Mouse (Mus musculus) embryonic facial prominence, embryonic 13.5 days (tissue): ENCODE measurements around the gene Speer4e. TPM values are rescaled to one million over a fixed set of nuclear protein-coding genes. Genes with fewer than 3 reads are reported as not detected.
"Not testable (repeated sequence)": the region's sequence is repeated elsewhere in the genome, so short reads cannot be mapped to it uniquely, and the experiment has no call there.

Experiments used
- ATAC-seq: fragments of 200-750 bp; cut with Nextera tagmentation; 2 replicates; pipeline ENCODE4 v1.8.0; 2017; ENCODE audit warnings: low read depth; ENCODE audit not compliant: insufficient number of reproducible peaks, insufficient read depth, low FRiP score, low TSS enrichment
- H3K27ac ChIP-seq: fragments of 300-500 bp; sonication (generic); 2 replicates; pipeline ENCODE4 v1.5.1; 2015; ENCODE audit warnings: moderate library complexity, mild to moderate bottlenecking, inconsistent platforms
- H3K27me3 ChIP-seq: fragments of 300-500 bp; sonication (generic); 2 replicates; pipeline ENCODE4 v1.6.1; 2015; ENCODE audit warnings: mild to moderate bottlenecking, inconsistent platforms
- H3K36me3 ChIP-seq: fragments of 300-500 bp; sonication (generic); 2 replicates; pipeline ENCODE4 v1.6.1; 2015; ENCODE audit warnings: mild to moderate bottlenecking, inconsistent platforms
- H3K4me1 ChIP-seq: fragments of 300-500 bp; sonication (generic); 2 replicates; pipeline ENCODE4 v1.6.1; 2015; ENCODE audit warnings: inconsistent platforms
- H3K4me2 ChIP-seq: fragments of 300-500 bp; sonication (generic); 2 replicates; pipeline ENCODE4 v1.6.1; 2015; ENCODE audit warnings: moderate library complexity, mild to moderate bottlenecking, inconsistent platforms
- H3K4me3 ChIP-seq: fragments of 300-500 bp; sonication (generic); 2 replicates; pipeline ENCODE4 v1.5.1; 2015; ENCODE audit warnings: mild to moderate bottlenecking, inconsistent platforms
- H3K9ac ChIP-seq: fragments of 300-500 bp; sonication (generic); 2 replicates; pipeline ENCODE4 v1.6.1; 2015; ENCODE audit warnings: mild to moderate bottlenecking, inconsistent platforms
- H3K9me3 ChIP-seq: fragments of 300-500 bp; sonication (generic); 2 replicates; pipeline ENCODE4 v1.6.1; 2016; ENCODE audit warnings: inconsistent platforms
- WGBS: fragments of 180-500 bp; shearing (Covaris S2); methylation state at CpG from one replicate; pipeline ENCODE4 v1.1.7; 2015; ENCODE audit warnings: mixed read lengths; 5-methylcytosine and 5-hydroxymethylcytosine counted together
- polyA plus RNA-seq: library from polyadenylated mRNA; unstranded; fragments of >200 nt; fragmentation: Nextera tagmentation; extraction: Ambion mirVana; gene quantifications from 2 replicates; pipeline ENCODE4 v1.2.1, GENCODE M21; 2015

Speer4e gene
- polyA plus RNA-seq, 1 experiment from 2014 or later: not detected

GRCm38 (mm10) chr5:14947482-14948198 lies 9.4 kb upstream of the Speer4e start:
- H3K36me3 ChIP-seq, ATAC-seq, H3K4me3 ChIP-seq, H3K4me1 ChIP-seq, H3K27ac ChIP-seq, H3K9ac ChIP-seq, H3K27me3 ChIP-seq, H3K9me3 ChIP-seq, H3K4me2 ChIP-seq: not testable (repeated sequence)
- WGBS: 59% methylated on average over 4 of the region's 4 CpGs

- not testable (repeated sequence) for H3K27ac ChIP-seq, H3K9me3 ChIP-seq, H3K4me2 ChIP-seq, H3K4me3 ChIP-seq, H3K27me3 ChIP-seq, H3K9ac ChIP-seq, H3K4me1 ChIP-seq, H3K36me3 ChIP-seq, ATAC-seq
- WGBS: 56% methylated on average over 4 of the region's 4 CpGs
Measured at GRCm38 (mm10) chr5:14945524-14945923, 7.3 kb upstream of the Speer4e start.

GRCm38 (mm10) chr5:14941043-14941442 lies 2.8 kb upstream of the Speer4e start:
- ATAC-seq: 0 out of 2 replicates have a peak, but pooled peaks have one; percentile 72
- WGBS: 89% methylated on average over 1 of the region's 1 CpGs
- not testable (repeated sequence) for H3K9me3 ChIP-seq, H3K4me1 ChIP-seq, H3K36me3 ChIP-seq, H3K27ac ChIP-seq, H3K4me3 ChIP-seq, H3K9ac ChIP-seq, H3K4me2 ChIP-seq, H3K27me3 ChIP-seq

- not testable (repeated sequence) for H3K4me1 ChIP-seq, H3K4me3 ChIP-seq, H3K36me3 ChIP-seq, H3K27ac ChIP-seq, H3K9me3 ChIP-seq, H3K27me3 ChIP-seq, H3K9ac ChIP-seq, ATAC-seq, H3K4me2 ChIP-seq
- WGBS: 69% methylated on average over 5 of the region's 6 CpGs
Measured at GRCm38 (mm10) chr5:14933721-14934120, 4.5 kb downstream of the Speer4e start.

- H3K9ac ChIP-seq: not testable (repeated sequence)
Measured at GRCm38 (mm10) chr5:14927047-14927446, 11.2 kb downstream of the Speer4e start.

GRCm38 (mm10) chr5:14914799-14915198 lies 23.4 kb downstream of the Speer4e start, which contains the start of gene Gm9758:
Gene Gm9758 (minus strand): TSS chr5:14914899.
- WGBS: 48% methylated on average over 1 of the region's 1 CpGs
- H3K27me3 ChIP-seq, H3K4me1 ChIP-seq, H3K27ac ChIP-seq, H3K36me3 ChIP-seq, H3K4me3 ChIP-seq, H3K9me3 ChIP-seq, H3K9ac ChIP-seq, ATAC-seq, H3K4me2 ChIP-seq: not testable (repeated sequence)

More at GRCm38 (mm10) chr5:14927047-14927446, 11.2 kb downstream of the Speer4e start:
- H3K36me3 ChIP-seq, H3K27me3 ChIP-seq, H3K27ac ChIP-seq, H3K4me3 ChIP-seq, H3K4me1 ChIP-seq, H3K9me3 ChIP-seq, ATAC-seq, H3K4me2 ChIP-seq: not testable (repeated sequence)
- WGBS: 32% methylated on average over 4 of the region's 4 CpGs

GRCm38 (mm10) chr5:14914361-14914760 lies 23.9 kb downstream of the Speer4e start:
- not testable (repeated sequence) for H3K27me3 ChIP-seq, H3K36me3 ChIP-seq, H3K4me1 ChIP-seq, H3K4me2 ChIP-seq, H3K27ac ChIP-seq, H3K4me3 ChIP-seq, H3K9ac ChIP-seq, H3K9me3 ChIP-seq, ATAC-seq
- 69% methylated on average over 2 of the region's 3 CpGs for WGBS

GRCm38 (mm10) chr5:14903539-14903938 lies 34.7 kb downstream of the Speer4e start:
- H3K4me1 ChIP-seq, ATAC-seq: not testable (repeated sequence)

GRCm38 (mm10) chr5:14892242-14892641 lies 46.0 kb downstream of the Speer4e start:
- H3K27ac ChIP-seq: no peak overlapping the region
- no peaks in the 10 kb centered on the region for H3K27me3 ChIP-seq
- 76% methylated on average over 3 of the region's 3 CpGs for WGBS
- no peak overlapping the region for H3K4me2 ChIP-seq
- no peak overlapping the region for H3K9ac ChIP-seq
- H3K9me3 ChIP-seq: no peaks in the 10 kb centered on the region; the same call in 1 of the 2 replicates
- no peaks in the 10 kb centered on the region for H3K36me3 ChIP-seq
- no peaks in the 10 kb centered on the region for H3K4me1 ChIP-seq
- no peak for ATAC-seq
- no peak overlapping the region for H3K4me3 ChIP-seq

More at GRCm38 (mm10) chr5:14903539-14903938, 34.7 kb downstream of the Speer4e start:
- not testable (repeated sequence) for H3K4me3 ChIP-seq, H3K36me3 ChIP-seq, H3K9ac ChIP-seq, H3K27me3 ChIP-seq, H3K4me2 ChIP-seq, H3K9me3 ChIP-seq, H3K27ac ChIP-seq
- 14% methylated on average over 3 of the region's 3 CpGs for WGBS

GRCm38 (mm10) chr5:14885291-14885690 lies 52.9 kb downstream of the Speer4e start:
- not testable (repeated sequence) for H3K27ac ChIP-seq, H3K4me2 ChIP-seq, H3K36me3 ChIP-seq, ATAC-seq, H3K4me3 ChIP-seq, H3K4me1 ChIP-seq, H3K9ac ChIP-seq, H3K9me3 ChIP-seq, H3K27me3 ChIP-seq
- WGBS: 66% methylated on average over 2 of the region's 2 CpGs
